Comparison of ENCODE assay signal across 22 mouse cellular contexts in genomic region chr14:31953783-31954182, GRCm38 (mm10).
DNase-seq lines count a peak whose midpoint lies in the region; ATAC-seq lines count a peak whose summit lies in the region.
"Had no signal": no experiment of that assay in that cellular context is flagged by ENCODE, and none has a peak within 500 bp of the region (broad histone marks: within the 10 kb centered on the region; RNA-seq: fewer than 3 reads in every experiment).

No protein-coding gene starts in this region.

- ATAC-seq in frontal cortex, adult (ENCODE audit: low TSS enrichment) = peak; percentile 86
- ATAC-seq in kidney, embryonic 16.5 days (ENCODE audit: low FRiP score, low TSS enrichment) = no peak
- ATAC-seq: activated CD4-positive, CD25-positive, alpha-beta regulatory T cell, adult 4 months; midbrain, embryonic 13.5 days had no signal

- no peak overlapping the region for H3K27ac ChIP-seq in kidney, embryonic 16.5 days (ENCODE audit: low read length)
- H3K27ac ChIP-seq: gastrocnemius, adult 2 months; heart, embryonic 10.5 days; hindbrain, embryonic 10.5 days; kidney, postnatal 0 days; limb, embryonic 15.5 days; midbrain, embryonic 13.5 days had no signal

- H3K4me1 ChIP-seq in kidney, embryonic 16.5 days (ENCODE audit: insufficient read depth, low read length) = no peaks in the 10 kb centered on the region
- H3K4me1 ChIP-seq: heart, embryonic 10.5 days; hindbrain, embryonic 10.5 days; midbrain, embryonic 13.5 days had no signal

- DNase-seq in frontal cortex, postnatal 14 days (ENCODE audit: low spot score in 2 of 2) = no peak
- DNase-seq in right cerebral cortex, adult 18-20 months = peak; percentile 75
- DNase-seq in right cerebral cortex, postnatal 4 days = no peak
- DNase-seq in left cerebral cortex, adult 9 months (ENCODE audit: low spot score in 2 of 2) = peak; percentile 27 to 61
- DNase-seq in telencephalon, adult 2 months (ENCODE audit: low read depth, low spot score) = peak; percentile 69
- no peak for DNase-seq in natural killer cell, adult 2 months (ENCODE audit: low spot score in 2 of 2)
- DNase-seq: adrenal gland, postnatal 10 days; cerebellum, adult 18-20 months; cerebellum, postnatal 36 days; gastrocnemius, adult 2 months; kidney, adult 11 months; lung, postnatal 10 days; thymus, postnatal 4 days had no signal

- 78% methylated on average over 4 of the region's 4 CpGs for WGBS in kidney, embryonic 16.5 days

- H3K36me3 ChIP-seq in kidney, embryonic 16.5 days (ENCODE audit: insufficient read depth, low read length) = no peaks in the 10 kb centered on the region
- H3K36me3 ChIP-seq: G1E; heart, embryonic 10.5 days; hindbrain, embryonic 10.5 days; limb, embryonic 15.5 days; midbrain, embryonic 13.5 days had no signal

- no peak overlapping the region for H3K4me3 ChIP-seq in kidney, embryonic 16.5 days (ENCODE audit: low read length)
- H3K4me3 ChIP-seq: gastrocnemius, adult 2 months; heart, embryonic 10.5 days; hindbrain, embryonic 10.5 days; limb, embryonic 15.5 days; midbrain, embryonic 13.5 days had no signal

- no peaks in the 10 kb centered on the region for H3K9me3 ChIP-seq in kidney, embryonic 16.5 days (ENCODE audit: low read length)
- H3K9me3 ChIP-seq: G1E; heart, embryonic 10.5 days; hindbrain, embryonic 10.5 days; limb, embryonic 15.5 days; midbrain, embryonic 13.5 days had no signal

- no peaks in the 10 kb centered on the region for H3K27me3 ChIP-seq in kidney, embryonic 16.5 days (ENCODE audit: insufficient read depth, low read length)
- H3K27me3 ChIP-seq: limb, embryonic 15.5 days; midbrain, embryonic 13.5 days had no signal

- H3K9ac ChIP-seq in kidney, embryonic 16.5 days (replicated peaks; ENCODE audit: low read length) = no peak overlapping the region
- H3K9ac ChIP-seq: limb, embryonic 15.5 days; midbrain, embryonic 13.5 days had no signal

- H3K4me2 ChIP-seq in kidney, embryonic 16.5 days (replicated peaks; ENCODE audit: low read depth, low read length) = no peak overlapping the region
- H3K4me2 ChIP-seq: limb, embryonic 15.5 days; midbrain, embryonic 13.5 days had no signal

Comparison
In these comparisons a context has a peak if more than half of its experiments do, and no peak if none do; other contexts are left out.
1. DNase-seq: peak in right cerebral cortex, adult 18-20 months (single experiment), left cerebral cortex, adult 9 months (2 of 2) and telencephalon, adult 2 months (single experiment); none in frontal cortex, postnatal 14 days (0 of 2), right cerebral cortex, postnatal 4 days (single experiment) and natural killer cell, adult 2 months (0 of 2).